Mouse (Mus musculus) lung, postnatal 0 days (tissue): ENCODE results near the gene Ggact.

Source experiments
- CTCF ChIP-seq: IDR thresholded peaks from 2 replicates; pipeline ENCODE4 v1.5.1; 2016; ENCODE audit warnings: antibody characterized with exemption, mild to moderate bottlenecking
- EP300 ChIP-seq: IDR thresholded peaks from 2 replicates; pipeline ENCODE4 v1.6.1; 2016; ENCODE audit warnings: antibody characterized with exemption, mild to moderate bottlenecking, control low read depth

DNA sequence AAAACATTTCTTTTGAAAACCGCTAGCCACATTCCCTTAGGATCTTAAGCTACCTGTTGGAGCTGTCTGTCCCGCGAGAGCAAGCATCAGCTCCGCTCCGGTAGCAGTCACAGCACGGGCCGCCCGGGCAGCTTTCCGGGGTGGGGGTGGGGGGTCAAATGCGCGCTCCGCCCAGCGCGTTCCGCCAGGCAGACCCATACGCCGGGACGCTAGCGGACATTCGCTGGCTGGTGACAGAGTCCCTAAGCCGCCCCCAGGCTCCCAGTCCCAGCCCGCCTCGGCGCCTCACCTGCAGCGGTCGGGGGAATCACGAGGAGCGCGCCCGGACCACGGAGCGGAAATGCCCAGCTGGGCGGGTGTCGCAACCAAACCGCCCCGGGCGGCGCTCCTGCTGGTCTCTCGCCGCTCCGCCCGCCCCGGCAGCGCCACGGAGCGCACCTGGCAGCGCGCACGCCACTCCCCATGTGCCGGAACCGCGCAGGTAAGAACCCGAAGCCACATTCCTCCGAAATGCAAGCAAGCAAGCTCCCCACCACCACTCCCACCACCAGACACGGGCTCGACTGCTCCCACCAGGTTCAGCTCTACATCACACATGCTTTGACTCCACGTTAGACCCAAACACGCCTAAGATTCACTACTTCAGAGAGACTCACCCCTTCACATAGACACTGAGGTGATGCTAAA, 602 bp downstream of the Ggact start:
- TF ChIP-seq CTCF (no peak; the same call in 1 of the 2 replicates), EP300 (no peak)
